Mouse (Mus musculus) heart, adult 2 months (tissue): ENCODE measurements around the gene Tdrd12. TPM values are rescaled to one million over a fixed set of nuclear protein-coding genes. Genes with fewer than 3 reads are reported as not detected.

ENCODE experiments used
- DNase-seq, 2 experiments: peaks; one replicate each; pipeline ENCODE4 v3.0.0; 2021
- H3K27ac ChIP-seq: fragments of 200-600 bp; 2 replicates; pipeline ENCODE4 v1.8.1; 2022
- H3K27me3 ChIP-seq: fragments of 200-500 bp; 2 replicates; pipeline ENCODE4 v1.6.1; 2012; ENCODE audit warnings: mild to moderate bottlenecking, low read length, inconsistent platforms, mixed read lengths; ENCODE audit not compliant: control insufficient read depth, insufficient read depth
- H3K36me3 ChIP-seq: fragments of 200-500 bp; 2 replicates; pipeline ENCODE4 v1.6.1; 2012; ENCODE audit warnings: low read length, inconsistent platforms; ENCODE audit not compliant: control insufficient read depth, insufficient read depth
- H3K4me1 ChIP-seq: fragments of 200-500 bp; 2 replicates; pipeline ENCODE4 v1.6.1; 2011; ENCODE audit warnings: low read length; ENCODE audit not compliant: control insufficient read depth, insufficient read depth
- H3K4me3 ChIP-seq: fragments of 200-600 bp; 2 replicates; pipeline ENCODE4 v1.8.1; 2022
- H3K79me2 ChIP-seq: fragments of 200-500 bp; replicated peaks from 2 replicates; pipeline ENCODE4 v1.6.1; 2012; ENCODE audit warnings: mild to moderate bottlenecking, inconsistent platforms, low read length, moderate library complexity, mixed read lengths; ENCODE audit not compliant: control insufficient read depth, insufficient read depth
- H3K9ac ChIP-seq: fragments of 200-500 bp; 2 replicates; pipeline ENCODE4 v1.6.1; 2012; ENCODE audit warnings: low read depth, mild to moderate bottlenecking, control low read depth, inconsistent platforms, low read length, mixed read lengths
- CTCF ChIP-seq: fragments of 200-600 bp; IDR thresholded peaks from 2 replicates; pipeline ENCODE4 v1.8.1; 2022; ENCODE audit warnings: antibody characterized with exemption, mild to moderate bottlenecking, moderate library complexity
- EP300 ChIP-seq: fragments of 200-500 bp; IDR thresholded peaks from 2 replicates; pipeline ENCODE4 v1.6.1; 2011; ENCODE audit warnings: low read depth, low read length, control low read depth; ENCODE audit not compliant: insufficient read depth
- POLR2A ChIP-seq: fragments of 200-500 bp; IDR thresholded peaks from 2 replicates; pipeline ENCODE4 v1.6.1; 2011; ENCODE audit warnings: mild to moderate bottlenecking, low read depth, low read length, control low read depth; ENCODE audit not compliant: insufficient read depth
- WGBS: fragments of 180-500 bp; shearing (Covaris S2); methylation state at CpG from one replicate; pipeline ENCODE4 v1.1.7; 2018; 5-methylcytosine and 5-hydroxymethylcytosine counted together
- intact Hi-C: fragments of 180-260 bp; cut with DNase I; formaldehyde crosslinking; loops from one replicate; pipeline ENCODE4 v1.15.1; 2025
- polyA plus RNA-seq: library from polyadenylated mRNA; depleted of rRNA; stranded (reverse); fragments of >200 nt; gene quantifications from 2 replicates; pipeline ENCODE4 v1.2.3, GENCODE M21; 2012; rRNA removed
- total RNA-seq, 2 experiments: library from RNA; stranded (reverse); gene quantifications; 2 replicates each; pipeline ENCODE4 v1.2.3; 2021

The Tdrd12 gene
- total and polyA plus RNA-seq, 3 experiments: 0.27 TPM; not detected in 2

DNA sequence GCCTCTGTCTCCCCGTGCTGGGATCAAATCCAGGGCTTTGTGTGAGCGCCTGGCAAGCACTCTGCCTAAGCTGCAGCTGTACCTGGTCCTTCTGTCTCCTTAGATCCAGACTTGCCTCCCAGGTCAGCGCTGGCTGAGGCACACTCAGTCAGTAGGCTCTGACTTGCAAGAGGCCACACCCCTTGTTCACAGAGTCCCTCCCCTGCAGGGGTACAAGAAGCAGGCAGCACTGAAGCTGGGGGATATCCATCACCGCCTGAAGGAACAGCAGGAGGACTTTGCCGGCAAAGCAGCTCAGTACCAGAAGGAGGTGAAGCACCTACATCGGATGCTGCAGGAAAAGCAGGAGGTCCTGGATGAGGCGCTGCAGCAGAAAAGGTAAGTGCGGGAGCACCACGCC is 102.3 kb downstream of the Tdrd12 start:
- H3K36me3 ChIP-seq: no peaks in the 10 kb centered on the region
- H3K4me3 ChIP-seq: no peak overlapping the region
- H3K9ac ChIP-seq: no peak overlapping the region
- no peak for TF ChIP-seq EP300
- no peak for TF ChIP-seq CTCF
- no peak for TF ChIP-seq POLR2A
- H3K27me3 ChIP-seq: no peaks in the 10 kb centered on the region
- DNase-seq: no peak
- no peaks in the 10 kb centered on the region for H3K4me1 ChIP-seq
- WGBS: 90% methylated on average over 9 of the region's 9 CpGs
- H3K27ac ChIP-seq: no peak overlapping the region
- no peaks in the 10 kb centered on the region for H3K79me2 ChIP-seq
- intact Hi-C loops: no loop called here

DNA sequence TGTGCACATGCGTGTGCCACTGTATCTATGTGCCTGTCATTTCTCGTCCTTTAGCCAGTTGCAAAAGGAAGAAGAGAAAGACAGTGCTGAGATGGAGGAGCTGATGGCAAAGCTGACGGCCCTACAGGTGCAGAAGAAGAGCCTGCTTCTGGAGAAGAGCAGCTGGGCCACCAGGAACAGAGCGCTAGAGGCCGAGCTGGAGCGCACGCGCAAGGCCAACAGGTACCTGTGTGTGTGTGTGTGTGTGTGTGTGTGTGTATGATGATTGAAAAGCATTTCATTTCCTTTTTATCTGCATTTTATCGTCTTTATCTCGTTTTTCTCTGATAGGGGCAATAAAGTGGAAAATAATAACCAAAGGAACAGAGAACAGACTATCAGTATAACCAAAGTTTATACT is 109.4 kb downstream of the Tdrd12 start:
- no peak overlapping the region for H3K9ac ChIP-seq
- no peaks in the 10 kb centered on the region for H3K36me3 ChIP-seq
- 91% methylated on average over 10 of the region's 10 CpGs for WGBS
- no peaks in the 10 kb centered on the region for H3K4me1 ChIP-seq
- H3K27me3 ChIP-seq: no peaks in the 10 kb centered on the region
- H3K4me3 ChIP-seq: no peak overlapping the region
- no peak overlapping the region for H3K27ac ChIP-seq
- H3K79me2 ChIP-seq: no peaks in the 10 kb centered on the region
- DNase-seq: no peak
- TF ChIP-seq CTCF (no peak), EP300 (no peak), POLR2A (no peak)
- intact Hi-C loops: no loop called here

DNA sequence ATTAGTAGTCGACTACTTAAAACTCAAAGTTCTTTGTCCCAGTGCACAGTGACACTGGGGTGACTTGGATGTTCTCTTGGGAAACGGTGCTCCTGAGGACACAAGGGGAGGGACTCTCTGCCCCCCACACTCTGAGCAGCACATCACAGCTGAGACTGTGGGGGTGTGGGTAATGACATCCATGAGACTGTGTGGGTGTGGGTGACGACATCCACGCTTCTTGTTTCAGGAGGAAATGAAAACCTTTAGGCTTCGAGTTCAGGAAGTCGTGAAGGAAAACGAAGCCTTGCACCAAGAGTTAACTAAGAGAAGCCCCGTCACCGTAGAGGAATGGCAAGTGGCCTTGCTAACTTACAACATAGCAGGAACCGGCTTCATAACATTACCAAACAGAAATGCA is 114.5 kb downstream of the Tdrd12 start:
- no peak overlapping the region for H3K4me3 ChIP-seq
- no peaks in the 10 kb centered on the region for H3K36me3 ChIP-seq
- H3K9ac ChIP-seq: no peak overlapping the region
- TF ChIP-seq POLR2A (no peak), CTCF (no peak), EP300 (no peak)
- 70% methylated on average over 10 of the region's 10 CpGs for WGBS
- H3K27me3 ChIP-seq: no peaks in the 10 kb centered on the region
- no peaks in the 10 kb centered on the region; the same call in 1 of the 2 replicates for H3K4me1 ChIP-seq
- no peak overlapping the region for H3K27ac ChIP-seq
- H3K79me2 ChIP-seq: no peaks in the 10 kb centered on the region
- intact Hi-C loops: no loop called here
- DNase-seq: no peak

Other genes starting within 250 kb of the Tdrd12 start
- 10 to 100 TPM; 11.6 to 12.5 TPM for gene Gpatch1, start 219.3 kb downstream of the Tdrd12 start, total RNA-seq
- 3.9 and 5.3 TPM in 2 replicates for gene Gpatch1, start 219.3 kb downstream of the Tdrd12 start, polyA plus RNA-seq
- gene Rhpn2, start 203.6 kb downstream of the Tdrd12 start, total RNA-seq: 1 to 10 TPM; 3.1 to 4.2 TPM
- 3.0 and 4.3 TPM in 2 replicates for gene Rhpn2, start 203.6 kb downstream of the Tdrd12 start, polyA plus RNA-seq
- 1 to 10 TPM; 1.9 to 2.3 TPM for gene Faap24, start 140.9 kb downstream of the Tdrd12 start, total RNA-seq
- 1.2 and 1.4 TPM in 2 replicates for gene Faap24, start 140.9 kb downstream of the Tdrd12 start, polyA plus RNA-seq
- gene Cep89, start 140.7 kb downstream of the Tdrd12 start, total RNA-seq: 10 to 100 TPM; 12.6 to 13.9 TPM
- 17.4 and 21.3 TPM in 2 replicates for gene Cep89, start 140.7 kb downstream of the Tdrd12 start, polyA plus RNA-seq
- not detected for gene Slc7a9, start 88.9 kb downstream of the Tdrd12 start, total RNA-seq
- not detected in 2 replicates for gene Slc7a9, start 88.9 kb downstream of the Tdrd12 start, polyA plus RNA-seq
- 10 to 100 TPM; 63.9 to 73.5 TPM for gene Nudt19, start 18.6 kb upstream of the Tdrd12 start, total RNA-seq
- gene Nudt19, start 18.6 kb upstream of the Tdrd12 start, polyA plus RNA-seq: 44.1 and 59.6 TPM in 2 replicates
- gene Rgs9bp, start 47.8 kb upstream of the Tdrd12 start, total RNA-seq: under 1 TPM; 0.05 TPM
- 0.06 TPM in 1 of 2 replicates, not detected in the other for gene Rgs9bp, start 47.8 kb upstream of the Tdrd12 start, polyA plus RNA-seq
- gene Ankrd27, start 48.5 kb upstream of the Tdrd12 start, total RNA-seq: 10 to 100 TPM; 12.5 to 13.7 TPM
- 10.6 and 13.2 TPM in 2 replicates for gene Ankrd27, start 48.5 kb upstream of the Tdrd12 start, polyA plus RNA-seq
- gene Pdcd5, start 109.8 kb upstream of the Tdrd12 start, total RNA-seq: 100 to 1,000 TPM; 104 to 118 TPM
- 36.0 and 48.6 TPM in 2 replicates for gene Pdcd5, start 109.8 kb upstream of the Tdrd12 start, polyA plus RNA-seq
- 1 to 10 TPM; 2.6 to 4.8 TPM for gene Dpy19l3, start 216.7 kb upstream of the Tdrd12 start, total RNA-seq
- 2.2 and 3.4 TPM in 2 replicates for gene Dpy19l3, start 216.7 kb upstream of the Tdrd12 start, polyA plus RNA-seq